Mouse (Mus musculus): ENCODE results near the gene Rpgrip1l.

GRCm38 (mm10) chr8:91218271-91218670, 94.8 kb downstream of the Rpgrip1l start:
- no peak for TF ChIP-seq GATA1 (IDR thresholded peaks at IDR 0.05; ENCODE audit: borderline replicate concordance, low read length)
- no peak for TF ChIP-seq FLI1 (IDR thresholded peaks at IDR 0.05; ENCODE audit: low read length)
